Mouse (Mus musculus) left cerebral cortex, postnatal 36 days (tissue): ENCODE data around the gene Baz2b. TPM values are rescaled to one million over a fixed set of nuclear protein-coding genes. Genes with fewer than 3 reads are reported as not detected.
"Not testable (repeated sequence)": the region's sequence is repeated elsewhere in the genome, so short reads cannot be mapped to it uniquely, and the experiment has no call there.

Experiments
- DNase-seq, 2 experiments: peaks; one replicate each; pipeline ENCODE4 v3.0.0; 2021 to 2022; ENCODE audit warnings: low spot score in 2 of 2, mixed read lengths in 1 of 2
- intact Hi-C: fragments of 180-260 bp; cut with DNase I; formaldehyde crosslinking; loops from one replicate; pipeline ENCODE4 v1.15.1; 2025
- total RNA-seq, 2 experiments: library from RNA; stranded (reverse); gene quantifications; 2 replicates each; pipeline ENCODE4 v1.2.3; 2021

Baz2b gene
- total RNA-seq, 2 experiments from 2014 or later, result 49.3 to 64.1 TPM

DNA sequence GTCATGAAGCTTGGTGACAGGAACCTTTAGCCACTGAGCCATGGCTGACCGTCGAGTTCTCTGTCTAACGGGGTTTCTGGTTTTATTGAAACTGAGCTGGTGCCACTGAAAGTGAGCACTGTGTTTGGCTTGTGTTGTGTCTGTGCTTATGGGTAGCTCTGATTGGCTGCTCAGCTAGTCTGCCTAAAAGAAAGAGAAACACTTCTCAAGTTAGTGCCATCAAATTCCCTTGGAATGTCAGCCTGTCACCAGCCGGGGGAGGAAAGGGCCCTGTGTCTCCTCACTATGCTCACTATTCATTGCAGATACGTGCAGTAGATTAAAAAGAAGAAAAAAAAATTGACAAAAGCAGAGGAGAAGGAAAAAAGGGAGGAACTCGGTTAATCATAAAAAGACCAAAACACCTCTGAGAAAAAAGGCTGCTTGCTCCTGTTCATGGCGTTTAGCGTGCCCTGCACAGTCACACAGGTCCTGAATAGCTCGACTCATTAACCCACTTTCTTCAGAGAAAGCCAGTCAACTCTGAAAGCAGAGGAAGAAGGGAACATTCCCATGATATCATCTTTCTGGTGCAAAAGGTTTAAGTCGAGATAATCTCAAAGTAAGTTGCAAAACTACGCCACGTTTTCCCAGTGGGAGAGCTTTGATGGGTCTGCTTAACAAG is 93.6 kb downstream of the Baz2b start:
- no peak for DNase-seq
- intact Hi-C loops, result no loop called here

DNA sequence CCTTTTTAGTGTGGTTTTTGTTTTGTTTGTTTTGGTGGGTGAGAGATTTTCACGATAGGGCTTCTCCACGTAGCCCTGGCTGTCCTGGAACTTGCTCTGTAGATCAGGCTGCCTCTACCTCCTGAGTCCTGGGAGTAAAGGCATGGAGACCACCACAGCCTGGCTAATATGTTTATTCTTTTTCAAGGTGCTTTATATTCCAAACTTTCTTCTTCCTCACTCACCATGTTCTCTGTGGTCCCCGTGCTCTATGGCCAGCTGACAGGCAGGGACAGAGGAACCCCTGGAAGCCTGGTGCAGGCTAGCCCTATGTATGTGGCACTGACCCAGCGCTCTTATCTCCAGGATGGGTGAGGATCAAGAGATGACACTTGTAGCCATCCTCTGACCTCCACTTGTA is 94.7 kb downstream of the Baz2b start:
- intact Hi-C loops, result no loop called here
- no peak for DNase-seq

DNA sequence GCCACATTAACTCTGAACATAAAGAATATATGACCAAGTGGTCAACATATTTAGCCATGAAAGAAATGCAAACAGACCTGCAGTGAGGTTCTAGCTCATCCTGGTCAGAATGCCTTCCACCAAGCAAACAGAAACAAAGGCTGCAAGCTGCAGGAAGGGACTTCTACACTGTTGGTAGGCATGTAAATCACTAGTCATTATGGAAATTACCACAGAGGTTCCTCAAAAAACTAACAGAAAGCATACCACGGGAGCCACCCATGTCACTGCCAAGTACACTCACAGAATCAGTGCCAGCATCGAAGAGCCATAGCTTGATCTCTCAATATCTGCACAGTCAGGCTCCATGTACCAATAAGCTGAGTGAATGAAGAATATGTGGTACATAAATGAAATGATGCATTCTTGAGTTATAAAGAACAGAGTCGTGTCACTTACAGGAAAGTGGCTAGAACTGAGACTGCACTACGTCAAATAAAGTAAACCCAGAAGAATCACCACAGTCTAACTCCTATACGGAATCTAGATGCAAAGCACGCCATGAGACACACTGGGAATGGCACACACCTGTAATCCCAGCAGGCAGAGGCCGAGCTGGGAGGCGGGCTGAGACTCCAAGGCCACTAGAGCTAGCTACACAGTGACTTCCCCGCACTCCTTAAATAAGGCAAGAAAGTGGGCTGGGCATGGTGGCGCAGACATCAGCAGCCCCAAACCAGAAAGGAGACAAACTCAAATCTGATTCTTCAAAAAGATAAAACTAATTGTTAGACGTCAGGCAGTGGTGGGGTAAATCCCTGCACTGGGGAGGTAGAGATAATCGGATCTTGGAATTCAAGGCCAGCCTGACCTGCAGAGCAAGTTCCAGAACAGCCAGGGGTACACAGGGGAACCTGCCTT is 95.7 kb downstream of the Baz2b start:
- no peak for DNase-seq
- intact Hi-C loops, result no loop called here

DNA sequence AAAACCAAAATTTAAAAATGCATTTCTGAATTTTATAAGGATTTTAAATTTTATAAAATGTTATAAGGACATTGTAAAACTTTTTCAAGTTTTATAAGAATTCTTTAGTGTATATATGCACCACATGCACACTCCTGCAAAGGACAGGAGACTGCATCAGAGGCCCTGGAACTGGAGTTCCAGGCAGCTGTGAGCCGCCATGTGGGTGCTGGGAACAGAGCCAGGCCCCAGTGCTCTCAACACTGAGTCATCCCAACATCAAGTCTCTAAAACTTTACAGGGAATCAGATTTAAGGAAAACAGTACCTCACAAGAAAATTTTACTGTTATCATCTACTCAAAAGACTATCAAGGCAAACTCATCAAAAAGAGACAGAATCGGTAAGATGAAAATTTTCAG is 97.5 kb downstream of the Baz2b start:
- intact Hi-C loops, result no loop called here
- peak in 1 of 2 experiments; percentile 42 for DNase-seq

DNA sequence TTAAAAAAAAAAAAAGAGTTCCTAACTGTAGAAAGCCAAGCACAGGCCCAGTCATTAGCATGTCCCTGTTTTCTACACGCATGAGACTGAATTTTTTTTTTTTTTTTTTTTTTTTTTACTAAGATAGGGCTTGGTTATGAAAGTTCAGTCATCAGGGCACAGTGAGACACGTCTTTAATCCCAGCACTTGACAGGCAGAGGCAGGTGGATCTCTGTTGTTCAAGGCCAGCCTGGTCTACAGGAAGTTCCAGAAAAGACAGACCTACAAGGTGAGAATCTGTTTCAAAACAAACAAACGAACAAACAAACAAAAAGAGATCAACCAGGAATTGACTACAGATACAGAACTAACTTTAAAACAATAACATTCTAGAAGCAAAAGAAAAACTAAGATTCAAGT is 100.6 kb downstream of the Baz2b start:
- DNase-seq, result no peak
- intact Hi-C loops, result no loop called here

DNA sequence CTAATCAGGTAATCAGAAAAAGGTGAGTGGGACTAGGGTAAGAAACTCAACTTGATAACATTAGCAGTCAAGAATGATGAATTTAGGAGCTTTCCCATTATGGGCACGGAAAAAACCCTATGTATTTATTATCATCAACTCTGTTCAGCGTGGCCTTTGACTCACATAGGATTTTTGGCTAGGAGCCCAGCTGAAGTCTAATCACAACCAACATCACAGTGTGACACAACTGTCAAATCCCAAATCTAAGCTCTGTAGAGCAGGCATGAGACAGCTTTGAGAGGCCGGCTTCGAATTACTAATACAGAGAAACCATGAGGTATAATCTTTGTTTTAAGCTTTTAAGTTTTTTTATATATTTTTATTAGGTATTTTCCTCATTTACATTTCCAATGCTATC is 113.0 kb downstream of the Baz2b start:
- DNase-seq, result no peak
- intact Hi-C loops, result no loop called here

DNA sequence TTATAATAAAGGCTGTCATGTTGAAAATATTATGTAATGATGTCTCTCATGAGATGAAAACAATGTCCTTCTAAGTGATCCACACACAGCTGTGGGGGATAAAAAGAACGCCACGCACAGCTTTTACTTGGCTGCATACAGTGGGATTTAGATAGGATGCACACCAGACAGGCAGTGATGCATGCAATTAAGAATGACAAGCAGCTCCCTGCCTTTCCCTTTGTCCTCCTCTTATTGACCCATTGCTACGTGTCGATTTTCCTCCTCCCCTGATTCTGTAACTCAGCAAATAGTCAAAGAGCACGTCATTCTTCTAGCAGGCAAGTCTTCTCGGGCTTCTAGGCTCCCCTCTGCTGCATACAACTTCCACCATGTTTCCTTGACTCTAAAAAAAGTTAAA is 119.4 kb downstream of the Baz2b start:
- DNase-seq, result no peak
- intact Hi-C loops, result no loop called here

DNA sequence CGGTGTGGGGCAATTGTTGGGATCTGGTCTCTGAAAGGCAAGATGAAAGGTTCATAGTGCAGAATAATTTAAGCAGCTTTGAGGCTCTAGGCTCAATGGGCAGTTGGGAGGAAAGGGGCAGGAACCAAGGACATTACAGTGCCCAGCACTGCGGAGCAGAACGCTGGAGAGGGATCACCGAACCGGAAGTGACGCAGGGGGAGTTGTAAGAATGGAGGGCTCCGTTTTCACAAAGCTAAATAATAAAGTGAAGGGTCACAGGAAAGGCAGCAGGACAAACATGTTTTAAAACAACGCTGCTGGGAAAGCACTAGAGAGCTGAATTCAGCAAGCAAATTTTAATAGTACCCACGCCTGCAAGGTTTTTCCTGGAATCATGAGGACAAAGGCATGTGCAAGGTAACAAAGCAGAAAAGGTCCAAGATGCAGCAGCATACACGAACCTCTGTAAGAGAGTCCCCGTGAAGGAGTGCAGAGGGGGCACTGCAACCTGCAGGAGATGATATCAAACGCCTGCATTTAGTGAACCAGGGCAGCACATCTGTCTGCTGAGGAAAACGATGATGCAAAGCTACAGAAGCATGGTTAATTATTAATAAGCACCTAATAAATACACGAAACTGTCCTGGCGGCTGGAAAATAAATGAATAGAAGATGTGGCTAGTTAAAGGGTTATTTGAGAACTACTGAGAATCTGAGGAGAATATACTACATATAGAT is 120.0 kb downstream of the Baz2b start:
- intact Hi-C loops, result no loop called here
- no peak for DNase-seq

DNA sequence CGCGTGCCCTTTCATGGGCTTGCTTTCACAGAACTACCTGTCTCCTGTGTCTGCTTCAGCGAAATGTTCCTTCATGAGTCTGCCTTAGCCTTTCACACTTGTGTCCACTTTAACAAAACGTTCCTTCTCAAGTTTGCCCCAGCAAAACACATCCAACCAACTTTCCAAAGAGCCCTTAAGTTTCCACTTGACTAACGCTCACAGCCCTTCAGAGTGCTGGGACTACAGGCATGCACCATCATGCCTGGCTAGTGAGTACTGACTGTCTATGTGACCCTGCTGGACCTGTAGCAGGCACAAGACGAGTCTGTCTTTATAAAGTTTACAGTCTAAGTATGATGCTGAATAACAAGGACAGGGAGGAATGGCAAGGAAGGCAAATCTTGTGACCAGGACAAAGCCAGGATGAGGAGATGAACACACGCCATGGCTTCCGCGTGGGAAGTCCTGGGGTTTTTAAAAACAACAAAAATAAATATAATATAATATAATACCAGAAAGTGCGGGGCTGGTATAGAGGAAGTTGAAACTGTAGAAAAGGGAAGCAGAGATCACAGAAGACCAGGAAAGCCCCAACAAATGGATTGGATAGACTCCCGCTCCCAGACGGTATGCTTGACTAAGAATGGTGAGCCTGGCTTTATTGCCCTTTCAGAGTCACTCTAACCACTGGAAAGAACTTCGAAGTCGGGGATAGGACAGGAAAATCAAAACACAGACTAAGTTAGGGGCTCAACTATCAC is 120.7 kb downstream of the Baz2b start:
- intact Hi-C loops, result no loop called here
- DNase-seq, result no peak

DNA sequence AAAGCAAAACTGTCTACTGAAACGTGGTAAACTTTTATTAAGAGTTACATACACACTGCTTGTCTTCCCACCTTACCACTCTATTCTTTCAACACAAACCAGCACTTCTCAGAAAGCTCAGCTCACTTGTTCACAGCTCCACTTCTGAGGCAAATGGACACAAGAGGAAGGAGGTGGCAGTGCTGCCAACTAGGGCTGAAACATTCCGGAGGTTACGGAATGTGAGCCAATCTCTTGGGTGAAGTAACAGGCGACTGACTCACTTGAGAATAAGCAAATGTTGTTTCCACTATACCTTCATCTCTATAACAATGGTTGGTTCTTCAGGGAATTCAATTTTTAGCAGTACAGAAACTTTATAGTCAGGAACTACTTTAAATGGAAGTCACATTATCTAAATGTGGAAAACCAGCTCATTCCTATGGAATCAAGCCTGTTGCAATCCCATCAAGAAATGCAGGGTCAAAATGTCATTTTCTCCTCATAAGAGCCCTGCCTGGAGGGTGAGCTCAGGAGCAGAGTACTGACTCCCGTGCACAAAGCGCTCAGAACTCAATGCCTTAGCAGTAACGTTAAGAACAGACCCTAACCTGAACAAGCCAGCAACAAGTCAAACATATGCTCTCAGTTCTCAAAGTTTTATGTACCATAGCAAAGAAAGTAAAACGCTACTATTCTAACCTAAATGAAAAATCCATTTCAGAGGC is 123.3 kb downstream of the Baz2b start:
- intact Hi-C loops, result no loop called here

DNA sequence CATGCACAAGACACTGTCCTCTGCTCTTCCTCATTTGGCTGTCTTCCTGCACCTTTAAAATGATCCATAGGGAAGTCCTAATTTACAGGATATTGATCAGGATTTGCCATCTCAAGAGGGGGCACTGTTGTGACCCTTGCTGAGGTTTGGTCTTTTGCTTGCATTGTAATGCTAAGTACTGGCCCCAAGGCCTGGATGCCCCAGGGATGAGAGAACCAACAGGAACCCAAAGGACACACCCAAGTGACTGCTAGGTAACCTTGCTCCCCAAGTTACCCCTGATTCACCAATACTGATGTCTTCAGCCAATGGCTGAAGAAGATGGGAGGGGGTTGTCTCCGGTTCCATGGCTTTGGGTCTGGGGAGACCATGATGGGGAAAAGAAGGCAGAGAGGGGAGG is 124.8 kb downstream of the Baz2b start:
- intact Hi-C loops, result no loop called here

More for the DNA sequence above, 123.3 kb downstream of the Baz2b start:
- DNase-seq, result no peak

DNA sequence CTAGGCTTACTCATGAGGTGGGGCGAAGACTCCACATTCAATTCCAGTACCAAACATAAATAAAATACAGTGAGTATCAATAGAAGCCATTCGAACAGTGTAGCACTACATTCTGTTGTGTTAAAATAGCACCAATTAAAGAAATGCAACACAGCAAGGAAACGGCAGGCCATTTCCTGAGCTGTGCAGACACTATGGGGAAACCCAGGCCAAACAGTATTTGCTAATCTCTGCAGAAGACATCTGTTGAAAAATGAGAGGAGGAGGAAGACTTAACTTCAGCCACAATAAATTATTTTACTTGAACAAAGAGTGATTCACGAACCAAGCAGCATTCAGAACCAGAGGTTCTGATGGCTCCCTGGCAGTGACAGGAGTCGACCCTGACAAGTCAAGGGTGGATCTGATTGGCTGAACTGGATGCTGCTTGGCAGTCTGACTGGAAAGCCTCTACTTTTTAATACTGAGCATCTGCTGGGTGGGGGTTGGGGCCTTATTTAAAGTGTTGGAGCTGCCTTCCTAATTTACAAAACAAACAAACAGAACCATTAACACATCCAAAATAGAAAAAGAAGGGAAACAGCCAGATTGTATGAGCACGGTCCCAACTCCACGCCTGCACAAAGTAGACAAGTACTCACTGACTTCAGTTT is 126.5 kb downstream of the Baz2b start:
- DNase-seq, result no peak
- intact Hi-C loops, result no loop called here

More for the DNA sequence above, 124.8 kb downstream of the Baz2b start:
- DNase-seq, result no peak

DNA sequence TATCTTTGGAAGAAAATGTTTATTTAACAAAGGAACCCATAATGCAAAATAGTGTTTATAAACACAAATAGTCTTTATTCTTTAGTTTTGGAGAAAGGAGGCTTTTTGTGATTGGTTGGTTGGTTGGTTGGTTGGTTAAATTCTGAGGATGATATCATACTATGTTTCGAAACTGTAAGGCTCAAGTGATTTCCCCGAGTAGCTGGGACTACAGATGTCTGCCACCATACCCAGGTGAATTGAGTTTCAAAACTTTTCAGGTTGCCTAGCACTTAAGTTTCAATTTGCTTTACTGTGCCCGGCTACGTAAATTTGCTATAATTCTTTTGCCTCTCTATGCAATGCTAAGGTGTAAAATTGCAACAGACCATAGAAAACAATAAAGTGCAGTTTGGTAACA is 127.4 kb downstream of the Baz2b start:
- intact Hi-C loops, result no loop called here

DNA sequence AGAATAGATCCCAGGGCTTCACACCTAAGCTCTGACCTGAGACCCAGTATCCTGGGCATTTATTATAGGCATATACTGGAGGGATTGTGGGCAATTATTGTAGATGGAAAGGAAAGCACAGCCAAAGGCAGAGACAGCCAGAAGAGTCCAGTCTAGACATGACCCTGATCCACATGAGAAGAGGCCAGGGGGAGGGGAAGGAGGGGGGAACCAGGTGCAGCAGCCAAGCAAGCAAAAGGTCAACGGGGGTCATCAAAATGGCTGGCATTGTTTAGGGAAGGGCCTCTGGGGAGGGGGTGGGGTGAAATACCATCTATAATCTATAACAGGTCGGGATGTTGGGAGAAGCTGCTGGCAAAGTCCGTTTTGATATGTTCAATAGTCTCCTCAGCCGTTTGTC is 128.8 kb downstream of the Baz2b start:
- DNase-seq, result no peak
- intact Hi-C loops, result no loop called here

More for the DNA sequence above, 127.4 kb downstream of the Baz2b start:
- DNase-seq, result no peak

DNA sequence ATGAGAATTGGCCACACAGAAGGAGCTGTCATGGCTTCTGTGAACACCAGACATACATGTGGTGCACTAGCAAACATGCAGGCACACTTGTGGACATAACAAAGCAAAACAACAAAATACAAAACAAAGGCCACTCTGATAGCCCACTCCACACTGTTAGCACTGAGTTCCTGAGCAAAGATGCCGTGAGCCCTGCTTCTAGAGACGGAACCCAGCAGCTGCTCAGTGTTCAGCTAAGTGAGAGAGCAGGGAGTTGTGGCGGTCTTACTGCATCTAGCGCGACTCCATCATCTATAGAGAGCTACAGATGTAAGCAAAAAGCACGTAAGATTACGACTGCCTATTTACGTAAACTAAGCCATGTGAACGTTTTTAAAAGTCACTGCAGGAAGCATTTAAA is 132.0 kb downstream of the Baz2b start:
- DNase-seq, result no peak
- intact Hi-C loops, result no loop called here

DNA sequence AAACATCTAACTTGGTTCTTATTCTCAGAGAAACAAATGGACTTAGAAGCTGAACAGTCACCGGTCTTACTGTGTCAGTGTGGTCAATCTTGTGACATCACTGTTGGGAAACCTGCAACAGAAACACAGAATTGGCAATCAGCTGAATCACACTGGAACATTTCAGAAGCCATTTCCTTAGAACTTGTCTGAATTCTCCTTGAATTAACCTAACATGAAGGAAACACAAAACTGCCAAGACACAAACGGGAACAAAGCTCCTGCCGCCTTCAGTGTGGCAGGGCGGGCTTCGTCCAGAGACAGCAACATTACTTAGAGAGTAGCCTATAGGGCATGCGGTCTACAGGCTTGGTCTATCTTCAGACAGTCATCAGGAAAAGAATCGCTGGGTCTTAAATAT is 132.8 kb downstream of the Baz2b start:
- intact Hi-C loops, result no loop called here
- DNase-seq, result no peak

DNA sequence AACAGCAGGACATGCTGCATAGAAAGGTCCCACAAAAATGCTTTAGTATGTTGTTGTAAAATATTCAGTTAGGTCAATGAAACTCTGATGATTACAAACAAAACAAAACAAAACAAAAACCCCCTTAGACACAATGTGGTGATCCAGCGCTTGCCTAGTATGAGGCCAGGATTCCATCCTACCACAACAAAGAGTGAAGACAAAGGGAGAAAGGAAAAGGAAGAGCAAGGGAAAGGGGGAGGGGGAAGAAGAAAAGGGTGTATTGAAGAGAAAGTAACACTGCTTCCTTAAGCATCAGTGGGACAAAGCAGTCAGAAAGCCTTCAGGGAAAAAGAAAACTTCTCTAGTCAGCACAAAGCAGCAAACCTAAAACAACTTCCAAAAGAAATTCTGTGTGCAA is 133.6 kb downstream of the Baz2b start:
- intact Hi-C loops, result no loop called here
- DNase-seq, result no peak

DNA sequence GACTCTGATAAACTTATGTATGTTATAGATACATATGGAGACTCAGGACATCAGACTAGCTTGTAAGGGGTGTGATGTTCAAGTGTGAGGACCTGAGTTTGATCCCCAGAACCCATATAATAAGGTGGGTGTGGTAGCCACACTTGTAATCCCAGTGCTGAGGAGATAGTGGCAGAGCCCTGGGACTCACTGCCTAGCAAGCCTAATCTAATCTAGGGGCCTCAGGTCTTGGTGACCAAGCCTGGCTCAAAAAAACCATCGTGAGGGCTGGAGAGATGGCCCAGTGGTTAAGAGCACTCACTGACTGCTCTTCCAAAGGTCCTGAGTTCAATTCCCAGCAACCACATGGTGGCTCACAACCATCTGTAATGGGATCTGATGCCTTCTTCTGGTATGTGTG is 135.8 kb downstream of the Baz2b start:
- intact Hi-C loops, result not testable (repeated sequence)

DNA sequence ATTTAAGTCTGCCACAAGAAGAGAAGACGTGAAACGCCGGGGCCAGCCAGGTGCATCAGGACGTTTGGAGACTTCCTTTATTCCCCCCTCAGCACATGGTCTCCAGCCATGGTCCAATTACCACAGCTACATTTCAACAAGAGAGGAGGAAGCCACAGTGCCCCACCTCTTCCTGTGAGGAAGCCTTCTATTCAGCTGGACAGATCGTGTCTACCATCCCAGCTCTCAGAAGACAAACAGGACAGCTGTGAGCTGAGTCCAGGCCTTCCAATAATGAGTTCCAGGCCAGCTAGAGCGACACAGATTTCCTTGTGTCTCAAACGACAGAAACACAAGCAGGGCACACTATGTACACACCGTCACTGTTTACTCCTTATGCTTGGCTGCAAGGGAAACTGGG is 137.8 kb downstream of the Baz2b start:
- intact Hi-C loops, result no loop called here
- no peak for DNase-seq

More for the DNA sequence above, 135.8 kb downstream of the Baz2b start:
- DNase-seq, result not testable (repeated sequence)
